Mouse (Mus musculus): ENCODE measurements around the gene Armh3.

GRCm38 (mm10) chr19:45911236-45912025 is 86.9 kb downstream of the Armh3 start:
- TF ChIP-seq CTCF (IDR thresholded peaks at IDR 0.05 in 2 of 3, conservative IDR thresholded peaks at IDR 0.05 in 1 of 3; ENCODE audit: control insufficient read depth in 1 of 3, insufficient read depth in 1 of 3, low read depth in 2 of 3, low read length in 3 of 3, poor library complexity in 1 of 3, severe bottlenecking in 1 of 3) (no peak), JUND (IDR thresholded peaks at IDR 0.05; ENCODE audit: low read depth, low read length) (no peak), MEF2A (IDR thresholded peaks at IDR 0.05; ENCODE audit: extremely low read depth, insufficient replicate concordance, low read depth, low read length, poor library complexity, severe bottlenecking) (no peak), EP300 (IDR thresholded peaks at IDR 0.05; ENCODE audit: low read depth in 1 of 2, low read length in 2 of 2) (no peak), TCF12 (IDR thresholded peaks at IDR 0.05; ENCODE audit: low read depth, low read length) (no peak), USF1 (IDR thresholded peaks at IDR 0.05; ENCODE audit: low read depth, low read length) (no peak), POLR2AphosphoS5 (IDR thresholded peaks at IDR 0.05; ENCODE audit: borderline replicate concordance, low read depth, low read length) (no peak), GATA1 (IDR thresholded peaks at IDR 0.05; ENCODE audit: low read depth, low read length) (no peak), MXI1 (IDR thresholded peaks at IDR 0.05; ENCODE audit: low read depth, low read length) (no peak), RCOR1 (IDR thresholded peaks at IDR 0.05; ENCODE audit: low read depth, low read length) (no peak), MAFK (IDR thresholded peaks at IDR 0.05; ENCODE audit: borderline replicate concordance, low read depth, low read length) (no peak), TAL1 (IDR thresholded peaks at IDR 0.05; ENCODE audit: low read length) (no peak)

Measured in MEL (cell line).